Mouse (Mus musculus) lung, postnatal 10 days (tissue): ENCODE results near the gene Rusc2.
A peak's percentile ranks its signal among the peaks of the same experiment; 100 is the strongest.

Experiments used
- DNase-seq: peaks from one replicate; pipeline ENCODE4 v3.0.0; 2021

Gene Rusc2

GRCm38 (mm10) chr4:43447251-43447650, 65.5 kb downstream of the Rusc2 start:
- DNase-seq, result no peak

- no peak for DNase-seq
These were observed 66.8 kb downstream of the Rusc2 start for GRCm38 (mm10) chr4:43448554-43448953.

GRCm38 (mm10) chr4:43452315-43452714, 70.5 kb downstream of the Rusc2 start:
- peak; percentile 50 for DNase-seq

GRCm38 (mm10) chr4:43453413-43453812, 71.6 kb downstream of the Rusc2 start:
- no peak for DNase-seq

- no peak for DNase-seq
These were observed 72.5 kb downstream of the Rusc2 start, which contains the start of gene Cd72 for GRCm38 (mm10) chr4:43454041-43454836. Cd72 (minus strand) TSS chr4:43454628.

- no peak for DNase-seq
These were observed 74.7 kb downstream of the Rusc2 start for GRCm38 (mm10) chr4:43456470-43456869.

- DNase-seq, result no peak
These were observed 75.3 kb downstream of the Rusc2 start for GRCm38 (mm10) chr4:43457124-43457523.

GRCm38 (mm10) chr4:43463102-43463501, 81.3 kb downstream of the Rusc2 start:
- no peak for DNase-seq

GRCm38 (mm10) chr4:43465935-43466334, 84.2 kb downstream of the Rusc2 start:
- no peak for DNase-seq

- no peak for DNase-seq
These were observed 85.1 kb downstream of the Rusc2 start for GRCm38 (mm10) chr4:43466872-43467271.

- no peak for DNase-seq
These were observed 88.5 kb downstream of the Rusc2 start for GRCm38 (mm10) chr4:43470301-43470700.

- no peak for DNase-seq
These were observed 91.9 kb downstream of the Rusc2 start for GRCm38 (mm10) chr4:43473636-43474035.

GRCm38 (mm10) chr4:43476604-43477003, 94.8 kb downstream of the Rusc2 start:
- DNase-seq, result no peak
